Mouse (Mus musculus): Measurements from ENCODE around the gene Scn10a. TPM values are rescaled to one million over a fixed set of nuclear protein-coding genes. Genes with fewer than 3 reads are reported as not detected.

Gene Scn10a
- total and polyA plus RNA-seq, 3 experiments, result not detected

- TF ChIP-seq CTCF (conservative IDR thresholded peaks at IDR 0.05 in 1 of 2, IDR thresholded peaks at IDR 0.05 in 1 of 2; ENCODE audit: low read depth in 2 of 2, low read length in 2 of 2), result no peak
- TF ChIP-seq NRF1 (IDR thresholded peaks at IDR 0.05; ENCODE audit: low read depth, low read length), result no peak
- TF ChIP-seq TCF12 (IDR thresholded peaks at IDR 0.05; ENCODE audit: low read depth, low read length), result no peak
- no peak for TF ChIP-seq UBTF (IDR thresholded peaks at IDR 0.05; ENCODE audit: low read depth, low read length)
- no peak for TF ChIP-seq KAT2A (IDR thresholded peaks at IDR 0.05; ENCODE audit: insufficient replicate concordance, low read length)
- TF ChIP-seq IRF4 (IDR thresholded peaks at IDR 0.05; ENCODE audit: low read depth, low read length), result 0 out of 2 replicates have a peak, but pooled peaks have one; percentile 12
- 0 out of 2 replicates have a peak, but pooled peaks have one; percentile 19 for TF ChIP-seq TBP (conservative IDR thresholded peaks at IDR 0.05; ENCODE audit: low read depth, low read length)
Measured at GRCm38 (mm10) chr9:119571411-119571888, 147.7 kb downstream of the Scn10a start (continued).

DNA sequence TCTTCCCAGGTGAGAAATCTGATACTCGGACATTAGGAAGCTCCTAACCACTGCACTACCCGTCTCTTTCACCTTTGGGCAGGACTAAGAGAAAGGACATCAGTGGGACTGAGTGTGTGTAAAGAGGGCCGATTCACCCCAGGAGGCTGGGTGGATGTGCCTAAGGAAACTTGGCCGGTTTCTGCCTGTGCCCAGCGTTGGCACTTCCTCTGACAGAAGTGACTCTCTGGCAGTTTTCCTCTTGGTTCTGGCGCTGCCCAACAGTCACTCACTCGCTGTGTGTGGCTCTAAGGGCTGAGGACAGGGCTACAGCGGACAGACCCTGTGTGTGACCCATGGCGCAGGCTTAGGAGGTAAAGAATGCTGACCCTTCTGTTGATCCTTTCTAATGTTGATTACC, 148.5 kb downstream of the Scn10a start:
- in situ Hi-C loops (cut with MboI; ENCODE audit: low pct_ligation_motif_present, low pct_unique_long_range_greater_than_20kb, low sequenced_read_pairs), result loop anchor here (10.0 kb wide), 1 partner anchor 466 kb away; the partner anchor contains the start of gene Dlec1
- H3K9me3 ChIP-seq (replicated peaks; ENCODE audit: low read length), result peaks cover 14% of the 10 kb centered on the region
- TF ChIP-seq GABPA (IDR thresholded peaks at IDR 0.05; ENCODE audit: insufficient replicate concordance, low read depth, low read length), result no peak
- no peak for TF ChIP-seq NRF1 (IDR thresholded peaks at IDR 0.05; ENCODE audit: low read depth, low read length)
- TF ChIP-seq SIN3A (IDR thresholded peaks at IDR 0.05; ENCODE audit: low read length), result no peak
- TF ChIP-seq CHD2 (IDR thresholded peaks at IDR 0.05; ENCODE audit: low read length), result no peak
- no peak for TF ChIP-seq POLR2AphosphoS2 (IDR thresholded peaks at IDR 0.05; ENCODE audit: low read depth, low read length)
- TF ChIP-seq ZC3H11A (IDR thresholded peaks at IDR 0.05; ENCODE audit: low read depth, low read length), result no peak
- no peak for TF ChIP-seq MAFK (IDR thresholded peaks at IDR 0.05; ENCODE audit: insufficient replicate concordance, low read length)
- TF ChIP-seq CTCF (conservative IDR thresholded peaks at IDR 0.05 in 1 of 2, IDR thresholded peaks at IDR 0.05 in 1 of 2; ENCODE audit: low read depth in 2 of 2, low read length in 2 of 2), result no peak
- TF ChIP-seq MXI1 (IDR thresholded peaks at IDR 0.05; ENCODE audit: low read depth, low read length), result no peak
- no peak for TF ChIP-seq SMC3 (IDR thresholded peaks at IDR 0.05; ENCODE audit: low read depth, low read length)

GRCm38 (mm10) chr9:119568732-119569131, 150.4 kb downstream of the Scn10a start:
- DNase-seq (ENCODE audit: extremely low read depth), result no peak
- Histone ChIP-seq H3K9ac (ENCODE audit: insufficient read depth, low read depth) (no peak overlapping the region), H3K79me2 (replicated peaks; ENCODE audit: control insufficient read depth, extremely low read depth, insufficient read depth, poor library complexity, severe bottlenecking) (no peaks in the 10 kb centered on the region), H3K9me3 (replicated peaks; ENCODE audit: low read length) (peaks cover 14% of the 10 kb centered on the region), H3K4me3 (replicated peaks in 1 of 3; ENCODE audit: low read depth in 2 of 3, low read length in 2 of 3, poor library complexity in 1 of 3) (no peak overlapping the region), H3K27me3 (replicated peaks) (no peaks in the 10 kb centered on the region), H3K36me3 (replicated peaks in 1 of 2; ENCODE audit: control insufficient read depth in 1 of 2, insufficient read depth in 1 of 2, low read length in 1 of 2) (peaks cover 9 to 35% of the 10 kb centered on the region in 2 experiments), H3K4me1 (ENCODE audit: control insufficient read depth in 1 of 2, insufficient read depth in 2 of 2) (peaks cover 41 to 73% of the 10 kb centered on the region in 2 experiments), H3K27ac (ENCODE audit: insufficient read depth, low read depth) (no peak overlapping the region), H3K4me2 (ENCODE audit: insufficient read depth, low read depth, poor library complexity, severe bottlenecking) (no peak overlapping the region)
- TF ChIP-seq TBP (conservative IDR thresholded peaks at IDR 0.05; ENCODE audit: low read depth, low read length) (no peak), CHD2 (IDR thresholded peaks at IDR 0.05; ENCODE audit: low read length) (no peak), MXI1 (IDR thresholded peaks at IDR 0.05; ENCODE audit: low read depth, low read length) (no peak), POLR2A (IDR thresholded peaks at IDR 0.05; ENCODE audit: low read depth, low read length) (no peak), ZKSCAN1 (IDR thresholded peaks at IDR 0.05; ENCODE audit: borderline replicate concordance, low read depth, low read length) (no peak), HCFC1 (IDR thresholded peaks at IDR 0.05; ENCODE audit: low read depth, low read length) (no peak), USF1 (IDR thresholded peaks at IDR 0.05; ENCODE audit: low read depth, low read length) (no peak), EP300 (IDR thresholded peaks at IDR 0.05; ENCODE audit: low read length) (no peak), RCOR1 (conservative IDR thresholded peaks at IDR 0.05; ENCODE audit: low read depth, low read length) (no peak), MAZ (IDR thresholded peaks at IDR 0.05; ENCODE audit: low read depth, low read length) (no peak)
- in situ Hi-C loops (cut with MboI; ENCODE audit: low pct_ligation_motif_present, low pct_unique_long_range_greater_than_20kb, low sequenced_read_pairs) (no loop called here), dilution Hi-C loops (cut with MboI; ENCODE audit: extremely low pct_ligation_motif_present, extremely low pct_unique_long_range_greater_than_20kb, low sequenced_read_pairs) (no loop called here)

More for the DNA sequence above, 148.5 kb downstream of the Scn10a start:
- Histone ChIP-seq H3K79me2 (replicated peaks; ENCODE audit: control insufficient read depth, extremely low read depth, insufficient read depth, poor library complexity, severe bottlenecking) (no peaks in the 10 kb centered on the region), H3K27ac (ENCODE audit: insufficient read depth, low read depth) (no peak overlapping the region), H3K27me3 (replicated peaks) (no peaks in the 10 kb centered on the region), H3K36me3 (replicated peaks in 1 of 2; ENCODE audit: control insufficient read depth in 1 of 2, insufficient read depth in 1 of 2, low read length in 1 of 2) (peaks cover 2 to 18% of the 10 kb centered on the region in 2 experiments), H3K4me1 (ENCODE audit: control insufficient read depth in 1 of 2, insufficient read depth in 2 of 2) (peaks cover 57 to 93% of the 10 kb centered on the region in 2 experiments), H3K4me3 (replicated peaks in 1 of 3; ENCODE audit: low read depth in 2 of 3, low read length in 2 of 3, poor library complexity in 1 of 3) (no peak overlapping the region), H3K9ac (ENCODE audit: insufficient read depth, low read depth) (no peak overlapping the region), H3K4me2 (ENCODE audit: insufficient read depth, low read depth, poor library complexity, severe bottlenecking) (no peak overlapping the region)
- dilution Hi-C loops (cut with MboI; ENCODE audit: extremely low pct_ligation_motif_present, extremely low pct_unique_long_range_greater_than_20kb, low sequenced_read_pairs), result no loop called here
- no peak for DNase-seq (ENCODE audit: extremely low read depth)
